Mouse (Mus musculus) thymus, postnatal 36 days (tissue): ENCODE results near the gene Abl2.
A peak's percentile ranks its signal among the peaks of the same experiment; 100 is the strongest.
"Not testable (repeated sequence)": the region's sequence is repeated elsewhere in the genome, so short reads cannot be mapped to it uniquely, and the experiment has no call there.

Experiments
- DNase-seq, 2 experiments: peaks; one replicate each; pipeline ENCODE4 v3.0.0; 2022; ENCODE audit warnings: mixed read lengths in 2 of 2

The Abl2 gene

GRCm38 (mm10) chr1:156558024-156558930 lies at the start of gene Abl2:
Gene Abl2 (plus strand): TSS chr1:156558786.
- DNase-seq: peak; percentile 90 to 92

- DNase-seq: no peak
These were observed 38.3 kb upstream of the Abl2 start for GRCm38 (mm10) chr1:156520136-156520780.

- DNase-seq: peak; percentile 68 to 76
These were observed 36.6 kb upstream of the Abl2 start for GRCm38 (mm10) chr1:156521796-156522517.

- not testable (repeated sequence) for DNase-seq
These were observed 34.7 kb upstream of the Abl2 start, which contains the start of gene Gm10031 for GRCm38 (mm10) chr1:156523842-156524241. Gene Gm10031 (plus strand): TSS chr1:156524012.

- DNase-seq: not testable (repeated sequence)
These were observed 26.0 kb upstream of the Abl2 start for GRCm38 (mm10) chr1:156532476-156533175.

- DNase-seq: no peak
These were observed 25.1 kb upstream of the Abl2 start for GRCm38 (mm10) chr1:156533483-156533882.

GRCm38 (mm10) chr1:156533911-156534310 lies 24.7 kb upstream of the Abl2 start:
- DNase-seq: no peak

- DNase-seq: no peak
These were observed 21.6 kb upstream of the Abl2 start for GRCm38 (mm10) chr1:156537031-156537430.

- no peak for DNase-seq
These were observed 20.9 kb upstream of the Abl2 start for GRCm38 (mm10) chr1:156537701-156538100.

- no peak for DNase-seq
These were observed 20.2 kb upstream of the Abl2 start for GRCm38 (mm10) chr1:156538382-156538781.

- DNase-seq: no peak
These were observed 18.6 kb upstream of the Abl2 start for GRCm38 (mm10) chr1:156539787-156540560.

- DNase-seq: no peak
These were observed 14.6 kb upstream of the Abl2 start for GRCm38 (mm10) chr1:156543999-156544398.

- DNase-seq: peak; percentile 62 to 76
These were observed 509 bp downstream of the Abl2 start for GRCm38 (mm10) chr1:156558950-156559640.

GRCm38 (mm10) chr1:156559641-156560020 lies 1.0 kb downstream of the Abl2 start:
- no peak for DNase-seq

GRCm38 (mm10) chr1:156560500-156560899 lies 1.9 kb downstream of the Abl2 start:
- no peak for DNase-seq

- no peak for DNase-seq
These were observed 6.7 kb downstream of the Abl2 start for GRCm38 (mm10) chr1:156565328-156565727.

GRCm38 (mm10) chr1:156566132-156566531 lies 7.5 kb downstream of the Abl2 start:
- DNase-seq: peak; percentile 33 to 50

GRCm38 (mm10) chr1:156569615-156570014 lies 11.0 kb downstream of the Abl2 start:
- peak; percentile 10 to 21 for DNase-seq

GRCm38 (mm10) chr1:156572952-156573351 lies 14.4 kb downstream of the Abl2 start:
- no peak for DNase-seq

GRCm38 (mm10) chr1:156581149-156581548 lies 22.6 kb downstream of the Abl2 start:
- no peak for DNase-seq

- no peak for DNase-seq
These were observed 25.6 kb downstream of the Abl2 start for GRCm38 (mm10) chr1:156584175-156584574.
